Mouse (Mus musculus) forelimb bud, embryonic 11.5 days (tissue): ENCODE measurements at regions not wholly inside any gene's neighbourhood (a gene's known extent, or its start where the extent isn't known, plus 50 kb on each side); places are given as distances from the start of the nearest gene placed in this dataset.

Experiments used
- DNase-seq: peaks from one replicate; pipeline ENCODE4 v3.0.0-alpha.2; 2012; ENCODE audit warnings: low read depth, low spot score

DNA sequence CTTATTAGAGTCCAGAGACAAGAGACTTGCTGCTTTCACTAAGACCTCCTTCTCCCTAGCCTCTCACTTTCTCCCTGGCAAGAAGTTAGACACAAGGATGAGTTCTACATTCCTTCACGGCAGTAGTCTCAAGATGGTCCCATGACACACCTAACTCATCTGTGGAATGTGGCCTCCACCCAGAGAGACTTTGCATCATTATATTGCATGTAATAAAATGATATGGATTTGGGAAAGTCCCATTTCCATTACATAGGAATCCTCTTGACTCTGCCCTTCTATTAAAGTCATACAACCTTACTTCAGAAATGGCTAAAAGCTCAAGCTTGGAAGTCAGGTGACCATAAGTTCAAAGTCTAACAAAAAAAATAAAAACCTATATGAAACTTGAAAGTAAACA is 165.4 kb downstream of the Atp6ap1l start:
- DNase-seq, result no peak

DNA sequence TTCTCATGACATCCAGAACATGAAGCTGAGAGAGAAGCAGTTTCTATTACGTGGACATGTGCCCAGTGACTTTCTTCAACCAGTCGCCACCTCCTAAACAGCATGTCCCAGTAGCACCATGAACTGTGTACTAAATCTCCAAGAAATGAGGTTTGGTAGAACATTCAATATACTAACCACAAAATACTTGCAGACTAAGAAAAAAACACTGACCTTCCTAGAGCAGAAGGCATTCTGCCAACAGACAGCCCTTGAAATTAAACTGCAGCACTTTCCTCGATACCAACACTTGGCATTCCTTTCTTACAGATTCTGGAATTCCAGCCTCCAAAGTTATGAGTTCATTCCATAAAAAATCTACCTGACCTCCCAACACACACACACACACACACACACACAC is 166.6 kb downstream of the Atp6ap1l start:
- no peak for DNase-seq

DNA sequence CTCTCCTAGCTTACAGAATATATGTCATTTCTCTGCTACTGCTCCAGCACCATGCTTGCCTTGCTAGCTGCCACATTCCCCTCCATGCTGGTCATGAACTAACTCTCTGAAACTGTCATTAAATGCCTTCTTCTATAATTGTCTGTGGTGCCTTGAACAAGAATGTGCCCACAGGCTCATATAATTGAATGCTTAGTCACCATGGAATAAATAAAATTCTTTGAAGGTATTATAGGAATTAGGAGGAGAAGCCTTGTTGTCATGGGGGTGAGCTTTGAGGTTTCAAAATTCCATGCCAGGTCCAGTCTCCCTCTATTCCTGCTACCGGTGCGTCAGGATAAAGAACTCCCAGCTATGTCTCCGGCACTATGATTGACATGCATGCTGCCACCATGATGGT is 171.9 kb downstream of the Atp6ap1l start:
- DNase-seq, result no peak

DNA sequence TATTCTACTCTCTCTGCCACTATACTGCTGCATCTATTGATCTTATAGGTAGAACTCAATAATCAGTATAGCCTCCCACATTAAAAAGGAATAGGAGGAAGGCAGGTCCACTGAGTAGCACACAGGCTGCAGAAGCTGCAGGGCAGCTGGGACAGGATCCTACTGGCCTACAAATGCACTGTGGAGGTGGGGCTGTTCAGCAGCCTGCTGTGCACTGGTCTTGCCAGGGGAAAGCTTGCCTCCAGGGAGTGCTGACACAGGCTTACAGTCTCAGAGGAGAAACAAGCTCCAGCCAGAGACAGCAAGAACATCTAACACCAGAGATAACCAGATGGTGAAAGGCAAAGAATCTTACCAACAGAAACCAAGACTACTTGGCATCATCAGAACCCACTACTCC is 176.1 kb downstream of the Atp6ap1l start:
- no peak for DNase-seq

- DNase-seq, result no peak
Observed at GRCm38 (mm10) chr13:90727816-90728215, 177.3 kb downstream of the Atp6ap1l start.

- DNase-seq, result no peak
Observed at GRCm38 (mm10) chr13:90725053-90725827, 179.9 kb downstream of the Atp6ap1l start.

- DNase-seq, result no peak
Observed at GRCm38 (mm10) chr13:90724598-90724997, 180.6 kb downstream of the Atp6ap1l start.

- DNase-seq, result no peak
Observed at GRCm38 (mm10) chr13:90723533-90723898, 181.6 kb downstream of the Atp6ap1l start.

GRCm38 (mm10) chr13:90722599-90723532 is 182.3 kb downstream of the Atp6ap1l start:
- peak; percentile 25 for DNase-seq

- no peak for DNase-seq
Observed at GRCm38 (mm10) chr13:90684324-90684723, 220.8 kb downstream of the Atp6ap1l start.

DNA sequence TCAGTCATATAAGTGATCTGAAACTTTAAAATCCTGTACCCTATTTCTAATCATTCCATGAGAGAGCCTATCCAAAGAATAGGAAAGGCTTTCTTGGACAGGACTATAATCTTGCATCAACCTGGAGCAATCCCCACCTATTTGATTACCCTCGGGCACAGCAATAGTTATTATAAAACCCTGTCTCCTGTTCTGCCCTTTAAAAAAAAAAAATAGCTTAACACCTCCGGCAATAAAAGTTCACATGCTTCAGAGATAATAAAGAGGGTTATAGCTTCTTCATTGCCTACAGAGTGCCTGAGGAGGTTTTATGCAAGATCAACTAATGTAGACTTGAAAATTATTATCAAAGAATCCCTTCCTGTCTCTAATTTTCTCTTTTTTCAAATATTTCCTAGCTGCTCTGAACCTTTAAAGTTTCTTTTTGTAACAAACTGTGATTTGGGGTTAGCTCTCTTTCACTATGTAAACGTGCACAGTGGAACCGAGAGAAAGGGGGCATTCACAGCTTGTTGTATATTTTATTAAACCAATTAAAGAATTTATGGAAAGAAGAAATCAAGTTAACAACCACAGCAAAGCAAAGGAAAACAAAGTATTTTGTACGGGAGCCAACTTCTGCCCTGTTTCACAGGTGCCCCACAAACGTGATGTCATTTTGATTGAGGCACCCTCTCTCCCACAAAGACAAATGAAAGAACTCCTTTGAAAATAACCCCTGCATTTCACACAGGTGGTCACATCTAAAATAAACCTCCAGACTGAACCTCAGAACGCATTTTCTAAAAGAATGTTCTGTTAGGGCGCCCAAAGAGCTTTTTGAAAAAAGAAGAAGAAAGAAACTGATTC is 225.8 kb downstream of the Atp6ap1l start:
- peak; percentile 36 for DNase-seq

DNA sequence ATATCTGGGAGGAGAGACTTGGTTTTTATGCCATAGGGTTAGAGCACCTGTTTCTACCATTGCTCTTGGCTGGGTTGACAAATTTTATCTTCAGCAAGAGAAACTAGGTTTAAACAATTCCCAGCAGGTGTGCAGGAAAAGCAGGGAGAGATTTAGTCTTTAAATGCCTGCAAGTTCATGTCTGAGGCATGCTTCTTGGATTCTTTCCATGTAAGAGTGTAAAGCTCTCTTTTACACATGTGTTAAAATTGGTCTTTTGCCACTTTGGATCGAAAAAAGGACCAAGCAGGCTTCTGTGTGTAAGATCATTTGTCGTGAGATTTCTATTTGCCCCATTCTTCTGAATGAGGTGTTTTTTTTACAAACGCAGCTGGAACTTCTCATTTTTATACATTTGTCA is 231.3 kb downstream of the Atp6ap1l start:
- DNase-seq, result no peak

DNA sequence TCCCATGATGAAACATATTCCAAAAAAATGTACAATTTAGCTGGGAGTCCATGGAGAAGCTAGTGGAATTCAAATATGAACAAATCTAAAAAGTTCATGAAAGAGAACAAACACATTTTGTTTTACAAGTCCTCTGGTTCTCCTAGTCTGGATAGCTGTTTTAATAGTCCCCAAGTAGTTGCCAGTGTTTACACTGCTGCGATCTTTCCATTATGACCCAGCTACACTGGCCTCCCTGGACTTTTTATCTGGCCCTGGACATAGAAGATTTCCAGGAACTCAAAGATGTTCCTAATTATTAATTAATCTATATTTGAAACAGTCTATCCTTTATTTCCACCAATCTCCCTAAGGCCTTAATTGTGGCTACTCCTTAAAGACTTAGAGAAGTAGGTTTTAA is 232.1 kb downstream of the Atp6ap1l start:
- DNase-seq, result no peak

DNA sequence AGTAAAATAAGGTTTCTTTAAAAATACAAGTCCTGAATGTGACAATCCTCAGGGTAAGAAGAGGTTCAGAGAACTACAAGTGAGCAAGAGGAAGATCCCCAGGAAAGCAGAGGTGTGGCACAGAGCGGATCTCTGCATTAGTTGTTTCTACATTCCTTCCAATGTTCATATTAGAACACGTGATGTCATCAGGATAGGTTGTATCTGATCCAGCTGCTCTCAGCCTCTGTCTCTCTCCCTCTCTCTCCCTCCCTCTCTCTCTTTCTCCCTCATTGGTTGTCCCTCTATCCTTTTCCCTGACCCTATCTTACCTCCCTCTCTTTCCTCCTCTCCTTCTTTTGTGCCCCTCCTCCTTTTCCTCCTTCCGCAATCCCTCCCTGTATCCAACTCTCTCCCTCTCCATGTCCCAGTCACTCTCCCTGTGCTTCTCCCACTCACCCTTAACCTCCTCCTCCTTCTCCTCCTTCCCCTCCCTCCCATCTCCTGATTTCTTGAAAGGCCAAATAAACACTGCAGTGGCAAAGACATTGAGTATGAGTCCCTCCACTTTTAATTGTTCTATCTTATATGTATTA is 243.5 kb downstream of the Atp6ap1l start:
- no peak for DNase-seq

- DNase-seq, result peak; percentile 41
Observed at GRCm38 (mm10) chr13:90660950-90661349, 244.2 kb downstream of the Atp6ap1l start.

- DNase-seq, result no peak
Observed at GRCm38 (mm10) chr13:90659087-90659486, 246.1 kb downstream of the Atp6ap1l start.

GRCm38 (mm10) chr13:90646356-90646755 is 258.8 kb downstream of the Atp6ap1l start:
- DNase-seq, result no peak

GRCm38 (mm10) chr13:90644216-90644615 is 260.9 kb downstream of the Atp6ap1l start:
- no peak for DNase-seq

GRCm38 (mm10) chr13:90643575-90644215 is 261.5 kb downstream of the Atp6ap1l start:
- DNase-seq, result no peak

GRCm38 (mm10) chr13:90643109-90643508 is 262.0 kb downstream of the Atp6ap1l start:
- peak; percentile 9 for DNase-seq
